Mouse (Mus musculus) cortical plate, adult 2 months (tissue): ENCODE data around the gene Cenpb.

Experiments
- CTCF ChIP-seq: fragments of 200-500 bp; IDR thresholded peaks from 2 replicates; pipeline ENCODE4 v1.5.1; 2011; ENCODE audit warnings: mild to moderate bottlenecking, control low read depth, low read length; ENCODE audit not compliant: insufficient read depth; ENCODE audit errors: extremely low read depth
- POLR2A ChIP-seq: fragments of 200-500 bp; IDR thresholded peaks from 2 replicates; pipeline ENCODE4 v1.6.1; 2011; ENCODE audit warnings: mild to moderate bottlenecking, low read length, control low read depth; ENCODE audit not compliant: insufficient read depth; ENCODE audit errors: extremely low read depth

- TF ChIP-seq POLR2A (no peak), CTCF (no peak)
Observed at GRCm38 (mm10) chr2:131145536-131145935, 34.3 kb downstream of the Cenpb start.
